Mouse (Mus musculus): Measurements from ENCODE around the gene Klhl26. TPM values are rescaled to one million over a fixed set of nuclear protein-coding genes. Genes with fewer than 3 reads are reported as not detected.

The Klhl26 gene
- polyA plus RNA-seq, 1 experiment from 2014 or later: 31.0 TPM

DNA sequence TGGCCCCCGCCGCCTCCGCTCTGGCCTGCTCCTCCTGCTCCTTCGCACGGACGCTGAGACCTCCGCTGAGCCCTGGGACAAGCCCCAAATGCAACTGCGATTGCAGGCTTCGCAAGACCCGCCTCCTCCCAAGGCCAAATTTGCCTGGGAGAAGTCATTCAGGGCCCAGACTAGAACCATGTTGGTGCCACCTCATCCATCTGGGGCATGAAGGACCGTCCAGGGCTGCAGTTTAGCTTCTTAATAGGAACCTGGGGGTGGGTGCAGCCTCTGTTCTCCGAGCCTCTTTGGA is 18.9 kb upstream of the Klhl26 start:
- Histone ChIP-seq H3K27ac (no peak overlapping the region), H3K36me3 (replicated peaks) (no peaks in the 10 kb centered on the region), H3K9ac (no peak overlapping the region), H3K4me2 (peak overlapping the region; percentile 10; the same call in 1 of the 2 replicates), H3K27me3 (replicated peaks) (peaks cover 98% of the 10 kb centered on the region), H3K9me3 (no peaks in the 10 kb centered on the region), H3K4me1 (peaks cover 46% of the 10 kb centered on the region), H3K4me3 (no peak overlapping the region)
- 8% methylated on average over 12 of the region's 12 CpGs for WGBS
- ATAC-seq (replicated peaks): no peak

DNA sequence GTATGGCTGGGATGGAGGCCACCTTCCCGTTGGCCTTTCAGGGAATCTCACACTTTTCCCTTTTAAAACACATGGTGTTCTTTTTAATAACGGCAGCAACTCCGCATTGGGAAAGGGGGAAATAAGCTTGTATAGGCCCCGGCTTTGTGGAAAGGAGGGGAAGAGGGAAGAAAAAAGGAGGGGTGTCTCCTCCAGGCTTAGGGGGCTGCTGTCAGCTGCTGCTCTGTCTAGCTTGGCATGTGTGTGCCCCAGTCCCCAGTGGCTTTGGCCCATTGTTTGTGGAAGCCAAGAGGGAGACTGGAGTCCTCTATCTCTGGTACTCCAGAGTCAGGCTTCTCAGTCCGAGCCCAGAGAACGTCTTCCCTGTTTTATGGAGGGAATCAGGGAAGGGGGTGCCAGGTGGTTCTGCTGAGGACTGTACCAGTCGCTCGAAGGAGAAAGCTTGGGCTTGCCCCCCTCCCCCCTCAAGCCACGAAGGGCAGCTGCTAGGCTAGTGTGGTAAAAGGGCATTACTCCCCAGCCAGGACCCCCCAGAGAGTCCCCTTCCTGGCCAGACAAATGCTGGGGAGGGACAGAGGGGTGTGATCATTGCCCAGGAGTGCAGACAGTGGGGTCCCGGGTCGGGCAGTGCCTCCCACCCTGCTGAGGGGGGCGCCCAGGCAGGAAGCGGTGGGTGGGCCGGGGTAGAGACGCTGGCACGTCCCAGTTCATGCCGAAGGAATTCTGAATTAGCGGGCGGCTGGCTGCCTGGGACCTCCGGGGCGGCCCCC is 18.4 kb upstream of the Klhl26 start:
- H3K36me3 ChIP-seq (replicated peaks): no peaks in the 10 kb centered on the region
- peaks cover 98% of the 10 kb centered on the region for H3K27me3 ChIP-seq (replicated peaks)
- H3K27ac ChIP-seq: no peak overlapping the region
- peaks cover 47% of the 10 kb centered on the region for H3K4me1 ChIP-seq
- WGBS: 2% methylated on average over 21 of the region's 21 CpGs
- H3K9me3 ChIP-seq: no peaks in the 10 kb centered on the region
- peak overlapping the region; percentile 58; the same call in 1 of the 2 replicates for H3K4me2 ChIP-seq
- no peak for ATAC-seq (replicated peaks)
- H3K4me3 ChIP-seq: no peak overlapping the region
- no peak overlapping the region for H3K9ac ChIP-seq

DNA sequence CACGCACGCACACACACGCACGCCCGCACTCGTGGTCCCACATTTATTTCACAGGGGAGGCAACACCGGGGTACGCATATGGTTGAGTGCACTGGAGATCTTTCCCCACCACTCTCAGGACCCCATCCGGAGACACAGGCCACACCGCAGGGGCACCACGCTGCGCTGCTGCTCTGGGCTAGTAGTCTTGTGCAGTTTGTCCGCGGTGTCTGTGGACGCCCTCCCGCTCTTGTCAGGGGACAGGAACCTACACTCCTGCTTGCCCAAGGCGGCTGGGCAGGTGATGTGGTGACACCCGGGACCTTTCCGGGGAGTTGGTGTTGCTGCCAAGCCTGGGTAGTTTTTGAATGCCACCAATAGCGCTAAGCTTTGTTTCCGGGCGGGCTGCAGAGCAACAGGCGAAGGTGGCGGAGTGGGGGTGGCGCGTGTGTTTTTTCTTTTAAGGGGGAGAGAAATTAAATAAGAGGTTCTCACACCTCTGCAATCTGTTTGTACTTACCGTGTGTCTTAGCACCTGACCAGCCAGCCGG is 17.7 kb upstream of the Klhl26 start:
- no peak for ATAC-seq (replicated peaks)
- peak overlapping the region; percentile 34; the same call in 1 of the 2 replicates for H3K4me3 ChIP-seq
- no peaks in the 10 kb centered on the region for H3K9me3 ChIP-seq
- H3K4me1 ChIP-seq: peaks cover 51% of the 10 kb centered on the region
- no peak overlapping the region for H3K27ac ChIP-seq
- no peak overlapping the region for H3K9ac ChIP-seq
- no peaks in the 10 kb centered on the region for H3K36me3 ChIP-seq (replicated peaks)
- peak overlapping the region; percentile 58 for H3K4me2 ChIP-seq
- peaks cover 98% of the 10 kb centered on the region for H3K27me3 ChIP-seq (replicated peaks)
- 2% methylated on average over 28 of the region's 28 CpGs for WGBS

DNA sequence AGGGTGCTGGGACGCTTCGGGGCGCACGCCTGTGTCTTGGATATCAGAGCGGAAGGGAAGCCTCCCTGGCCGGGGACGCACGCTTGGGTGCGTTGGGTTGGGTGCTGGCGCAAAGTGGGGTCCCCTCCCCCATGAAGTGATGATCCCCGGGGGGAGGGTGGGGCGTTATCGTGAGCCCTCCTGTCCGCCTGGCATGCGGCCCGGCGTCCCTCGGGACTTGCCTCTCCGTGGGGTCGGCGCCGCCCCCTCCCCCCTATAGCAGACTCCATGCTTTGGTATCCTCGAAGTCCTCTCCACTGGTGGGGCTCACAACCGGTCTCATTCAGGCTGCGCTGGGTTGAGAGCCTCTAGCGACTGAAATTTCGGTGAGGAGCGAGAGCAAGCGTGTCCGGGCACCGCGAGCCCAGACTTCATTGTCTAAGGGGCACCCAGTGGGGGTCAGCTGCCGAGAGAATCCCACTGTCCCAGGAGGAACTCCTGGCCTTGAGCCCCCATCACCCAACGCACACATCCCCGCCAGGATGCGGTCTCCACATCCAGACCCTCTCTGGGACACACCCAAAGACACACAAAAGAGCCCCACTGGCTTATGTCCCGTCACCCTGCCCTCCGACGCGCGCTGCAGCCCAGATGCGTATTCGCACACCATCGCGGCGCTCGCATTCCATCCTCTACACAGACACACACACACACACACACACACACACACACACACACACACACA is 17.1 kb upstream of the Klhl26 start:
- Histone ChIP-seq H3K27ac (no peak overlapping the region), H3K4me3 (peak overlapping the region; percentile 34), H3K4me1 (peaks cover 57% of the 10 kb centered on the region), H3K9me3 (no peaks in the 10 kb centered on the region), H3K4me2 (peak overlapping the region; percentile 58), H3K27me3 (replicated peaks) (peaks cover 98% of the 10 kb centered on the region), H3K9ac (no peak overlapping the region), H3K36me3 (replicated peaks) (no peaks in the 10 kb centered on the region)
- no peak for ATAC-seq (replicated peaks)
- WGBS: under 1% methylated on average over 47 of the region's 47 CpGs

DNA sequence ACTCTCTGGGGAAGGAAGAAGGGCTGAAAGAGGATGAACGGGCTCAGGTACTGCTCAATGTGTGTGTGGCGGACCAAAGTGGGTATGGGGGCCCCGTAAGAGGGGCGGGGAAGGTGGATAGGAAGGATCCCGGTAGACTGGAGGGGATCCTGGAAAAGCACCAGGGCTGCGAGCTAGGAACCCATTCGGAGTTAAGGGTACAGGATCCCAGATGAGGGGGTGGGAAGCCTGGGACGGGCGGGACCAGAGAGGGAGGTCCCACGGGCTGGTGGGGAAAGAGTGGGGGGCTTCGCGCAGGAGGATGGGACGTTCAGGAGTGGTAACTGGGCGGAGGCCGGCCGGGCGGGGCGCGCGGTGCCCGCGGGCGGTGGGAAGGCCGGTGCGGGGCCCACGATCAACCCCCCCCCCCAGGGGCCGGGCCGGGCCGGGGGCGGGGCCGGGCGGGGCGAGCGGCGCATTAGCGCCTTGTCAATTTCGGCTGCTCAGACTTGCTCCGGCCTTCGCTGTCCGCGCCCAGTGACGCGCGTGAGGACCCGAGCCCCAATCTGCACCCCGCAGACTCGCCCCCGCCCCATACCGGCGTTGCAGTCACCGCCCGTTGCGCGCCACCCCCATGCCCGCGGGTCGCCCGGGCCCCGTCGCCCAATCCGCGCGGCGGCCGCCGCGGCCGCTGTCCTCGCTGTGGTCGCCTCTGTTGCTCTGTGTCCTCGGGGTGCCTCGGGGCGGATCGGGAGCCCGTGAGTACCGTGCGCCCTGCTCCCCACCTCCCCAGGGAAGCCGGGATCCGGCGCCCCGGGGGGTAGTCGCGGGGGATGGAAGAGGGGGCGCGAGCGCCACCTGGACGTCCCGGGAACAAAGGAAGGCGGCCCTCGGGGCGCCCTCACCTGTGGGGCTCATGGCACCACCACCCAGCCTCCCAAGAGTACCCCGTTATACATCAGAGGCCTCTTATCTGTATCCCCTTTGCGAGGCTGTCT is 16.2 kb upstream of the Klhl26 start, which contains the start of gene Crlf1:
Crlf1 (plus strand) TSS at position 495 of the 977 bp plus-strand sequence.
- Histone ChIP-seq H3K27me3 (replicated peaks) (peaks cover 98% of the 10 kb centered on the region), H3K36me3 (replicated peaks) (no peaks in the 10 kb centered on the region), H3K27ac (no peak within 1 kb of the TSS), H3K4me1 (peaks cover 65% of the 10 kb centered on the region), H3K4me3 (peak within 1 kb of the TSS; percentile 34), H3K9me3 (no peaks in the 10 kb centered on the region), H3K4me2 (peak within 1 kb of the TSS; percentile 58), H3K9ac (peak within 1 kb of the TSS; percentile 19)
- WGBS: under 1% methylated on average over 75 of the region's 93 CpGs
- no peak for ATAC-seq (replicated peaks)

DNA sequence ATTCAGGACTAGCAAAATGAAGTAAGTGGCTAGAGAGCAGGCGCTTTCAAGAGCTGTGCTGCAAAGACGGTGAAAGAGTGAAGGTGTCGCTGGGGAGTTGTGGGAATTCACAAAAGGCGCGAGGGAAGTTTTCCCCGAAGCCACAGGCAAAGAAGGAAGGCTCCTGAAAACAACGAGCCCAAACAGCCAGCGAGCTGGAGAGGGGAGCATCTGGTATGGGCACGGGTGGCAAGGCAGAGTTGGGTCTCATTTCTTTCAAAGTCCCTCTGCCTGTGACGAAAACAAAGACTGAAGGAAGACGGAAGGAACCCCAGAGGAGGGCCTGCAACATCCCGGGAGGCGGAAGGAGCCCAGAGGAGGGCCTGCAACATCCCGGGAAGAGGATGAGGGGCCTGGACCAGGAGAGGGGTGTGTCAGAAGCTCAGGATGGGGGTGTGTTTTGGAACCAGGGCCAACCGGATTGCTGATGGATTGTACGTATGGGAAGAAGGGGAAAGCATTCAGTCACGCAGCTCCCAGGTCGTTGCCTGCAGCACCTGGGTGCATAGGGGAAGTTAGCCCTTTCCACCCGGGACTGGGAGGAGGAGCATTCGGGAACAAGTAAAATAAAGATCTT is 14.2 kb upstream of the Klhl26 start:
- H3K36me3 ChIP-seq (replicated peaks): no peaks in the 10 kb centered on the region
- peaks cover 91% of the 10 kb centered on the region for H3K27me3 ChIP-seq (replicated peaks)
- H3K9ac ChIP-seq: no peak overlapping the region
- H3K4me2 ChIP-seq: no peak overlapping the region
- WGBS: 1% methylated on average over 20 of the region's 20 CpGs
- no peak overlapping the region for H3K27ac ChIP-seq
- no peak for ATAC-seq (replicated peaks)
- H3K4me1 ChIP-seq: peaks cover 79% of the 10 kb centered on the region
- no peaks in the 10 kb centered on the region for H3K9me3 ChIP-seq
- no peak overlapping the region for H3K4me3 ChIP-seq

DNA sequence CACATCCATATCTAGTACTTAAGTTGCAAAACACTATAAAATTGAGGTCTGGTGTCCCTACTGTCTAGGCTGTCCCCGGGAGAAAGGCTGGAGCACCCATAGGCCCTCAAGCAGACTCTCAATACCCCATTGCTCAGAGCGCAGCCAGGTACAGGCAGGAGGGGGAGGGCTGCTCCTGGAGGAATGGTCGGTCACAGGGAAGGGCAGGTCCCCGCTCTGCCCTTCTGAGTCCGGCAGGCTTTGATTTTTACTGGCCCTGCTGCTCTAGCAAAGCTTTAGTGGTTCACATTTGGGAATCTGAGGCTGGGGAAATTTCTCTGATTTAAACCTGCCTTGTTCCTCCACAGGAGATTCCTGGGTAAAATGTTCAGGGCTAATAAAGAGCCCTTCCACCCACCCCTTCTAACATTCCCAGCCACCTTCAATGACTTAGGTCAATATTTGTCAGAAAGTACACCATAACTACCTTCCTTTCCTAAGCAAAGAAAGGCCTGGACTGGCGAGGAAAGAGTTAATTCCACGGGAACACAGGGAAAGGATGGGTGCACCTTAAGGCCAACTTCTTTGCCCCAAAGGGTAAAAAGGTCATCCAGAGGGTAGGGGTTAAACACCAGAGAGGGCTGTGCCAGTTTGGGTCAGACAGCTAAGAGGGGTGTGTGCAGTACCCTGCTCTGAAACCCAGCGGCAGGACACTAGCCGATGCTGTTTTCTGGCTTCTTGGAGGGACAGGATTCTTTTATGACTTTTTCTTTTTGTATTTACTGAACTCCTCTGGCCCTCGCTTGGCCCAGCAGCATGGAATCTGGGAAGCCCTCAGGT is 13.5 kb upstream of the Klhl26 start:
- Histone ChIP-seq H3K4me3 (no peak overlapping the region), H3K9ac (no peak overlapping the region), H3K27me3 (replicated peaks) (peaks cover 91% of the 10 kb centered on the region), H3K4me1 (peaks cover 74% of the 10 kb centered on the region), H3K36me3 (replicated peaks) (no peaks in the 10 kb centered on the region), H3K9me3 (no peaks in the 10 kb centered on the region), H3K27ac (no peak overlapping the region), H3K4me2 (no peak overlapping the region)
- no peak for ATAC-seq (replicated peaks)
- 9% methylated on average over 10 of the region's 10 CpGs for WGBS

DNA sequence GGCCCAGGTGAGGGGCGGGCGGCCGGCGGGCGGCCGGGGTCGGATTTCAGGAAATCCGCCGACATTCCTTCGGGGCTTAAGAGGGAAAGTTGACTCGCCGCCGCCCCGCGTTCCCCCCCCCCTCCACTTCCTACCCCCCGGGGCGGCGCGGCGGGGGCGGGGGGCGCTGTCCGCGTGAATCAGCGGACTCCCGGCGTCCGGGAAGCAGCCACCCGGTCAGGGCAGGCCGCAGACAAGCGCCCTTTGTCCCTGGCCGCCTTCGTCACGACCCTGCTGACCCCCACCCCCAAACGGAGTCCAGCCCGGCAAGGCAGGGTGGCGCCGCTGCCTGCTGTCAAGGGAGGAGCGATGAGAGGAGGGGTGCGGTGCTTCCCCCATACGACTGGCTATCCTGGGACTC is 12.8 kb upstream of the Klhl26 start:
- Histone ChIP-seq H3K36me3 (replicated peaks) (no peaks in the 10 kb centered on the region), H3K27me3 (replicated peaks) (peaks cover 91% of the 10 kb centered on the region), H3K9ac (no peak overlapping the region), H3K27ac (no peak overlapping the region), H3K4me2 (peak overlapping the region; percentile 36), H3K4me3 (peak overlapping the region; percentile 4; the same call in 1 of the 2 replicates), H3K4me1 (peaks cover 67% of the 10 kb centered on the region), H3K9me3 (no peaks in the 10 kb centered on the region)
- under 1% methylated on average over 39 of the region's 41 CpGs for WGBS
- no peak for ATAC-seq (replicated peaks)

DNA sequence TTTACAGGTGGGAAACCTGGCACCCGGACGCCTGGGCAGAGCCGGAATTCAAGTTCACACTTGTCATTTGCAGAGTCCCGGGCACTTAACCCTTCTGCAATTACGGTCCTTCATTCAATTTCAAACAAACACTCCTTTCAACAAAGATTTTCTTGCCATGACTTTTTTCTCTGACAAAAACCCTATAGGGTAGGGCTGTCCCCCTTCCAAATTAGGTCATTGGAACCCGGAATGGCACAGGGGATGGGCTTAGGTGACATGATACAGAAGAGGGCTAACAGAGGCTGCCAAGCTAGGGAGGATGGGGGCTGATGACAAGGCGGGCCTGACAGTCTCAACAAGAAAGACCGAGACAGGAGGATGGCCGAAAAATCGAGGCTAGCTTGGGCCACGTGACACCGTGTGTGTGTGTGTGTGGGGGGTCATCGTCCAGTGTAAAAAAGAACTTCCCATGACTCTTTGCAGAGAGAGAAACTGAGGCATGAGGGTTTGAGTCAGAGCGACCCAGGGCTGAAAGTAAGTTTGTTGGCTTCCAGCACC is 12.2 kb upstream of the Klhl26 start:
- H3K4me2 ChIP-seq: peak overlapping the region; percentile 84
- H3K4me3 ChIP-seq: peak overlapping the region; percentile 27
- H3K4me1 ChIP-seq: peaks cover 61% of the 10 kb centered on the region
- WGBS: 3% methylated on average over 14 of the region's 14 CpGs
- ATAC-seq (replicated peaks): no peak
- no peak overlapping the region for H3K9ac ChIP-seq
- no peak overlapping the region for H3K27ac ChIP-seq
- no peaks in the 10 kb centered on the region for H3K9me3 ChIP-seq
- H3K27me3 ChIP-seq (replicated peaks): peaks cover 91% of the 10 kb centered on the region
- 0 out of 2 replicates have a peak, but pooled peaks cover under 1% of the 10 kb centered on the region for H3K36me3 ChIP-seq (replicated peaks)

DNA sequence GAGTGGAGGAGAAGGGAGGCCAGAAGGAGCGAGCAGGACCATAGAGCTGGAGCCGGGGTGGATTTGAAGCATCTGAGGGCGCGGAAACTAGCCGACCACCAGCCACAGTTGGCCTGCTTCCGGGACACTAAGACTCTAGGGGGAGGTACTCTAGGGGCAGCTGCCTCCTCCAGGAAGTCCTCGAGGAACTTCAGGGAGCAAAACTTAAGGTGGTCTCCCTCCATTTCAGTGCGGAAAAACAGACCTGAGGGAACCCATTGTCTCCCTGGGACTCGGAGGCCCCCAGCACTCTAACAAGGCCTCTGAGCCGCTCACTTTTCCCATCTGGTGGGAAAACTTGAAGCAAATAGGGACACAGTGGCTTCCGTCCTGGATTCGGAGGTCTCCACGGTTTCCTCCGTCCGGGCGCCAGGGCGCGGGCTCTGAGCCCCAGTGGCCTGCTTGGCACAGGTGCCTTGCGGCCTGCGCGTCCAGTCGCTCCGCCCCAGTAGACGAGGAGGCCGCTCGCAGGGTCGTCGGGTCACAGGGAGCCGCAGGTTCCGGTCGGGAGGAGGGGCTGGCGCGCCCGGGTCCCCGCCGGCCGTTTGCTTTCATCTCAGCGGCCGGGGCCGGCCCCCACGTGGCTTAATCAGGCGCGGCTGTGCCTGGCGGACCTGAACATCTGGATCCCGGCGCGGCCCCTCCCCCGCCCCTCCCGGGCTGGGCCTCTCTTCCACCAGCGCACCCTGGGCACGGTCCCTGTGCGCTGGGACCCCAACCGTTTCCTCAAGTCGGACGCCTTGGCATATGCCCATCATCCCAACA is 11.4 kb upstream of the Klhl26 start:
- peak overlapping the region; percentile 3; the same call in 1 of the 2 replicates for H3K9ac ChIP-seq
- ATAC-seq (replicated peaks): no peak; the same call in 1 of the 2 replicates
- peaks cover 53% of the 10 kb centered on the region for H3K4me1 ChIP-seq
- WGBS: 3% methylated on average over 53 of the region's 55 CpGs
- no peaks in the 10 kb centered on the region for H3K9me3 ChIP-seq
- H3K27me3 ChIP-seq (replicated peaks): peaks cover 86% of the 10 kb centered on the region
- H3K27ac ChIP-seq: no peak overlapping the region
- H3K4me3 ChIP-seq: peak overlapping the region; percentile 27
- H3K4me2 ChIP-seq: peak overlapping the region; percentile 84
- H3K36me3 ChIP-seq (replicated peaks): 0 out of 2 replicates have a peak, but pooled peaks cover 4% of the 10 kb centered on the region
